Mouse (Mus musculus): Measurements from ENCODE around the gene Atp6v0d1.

Gene Atp6v0d1

DNA sequence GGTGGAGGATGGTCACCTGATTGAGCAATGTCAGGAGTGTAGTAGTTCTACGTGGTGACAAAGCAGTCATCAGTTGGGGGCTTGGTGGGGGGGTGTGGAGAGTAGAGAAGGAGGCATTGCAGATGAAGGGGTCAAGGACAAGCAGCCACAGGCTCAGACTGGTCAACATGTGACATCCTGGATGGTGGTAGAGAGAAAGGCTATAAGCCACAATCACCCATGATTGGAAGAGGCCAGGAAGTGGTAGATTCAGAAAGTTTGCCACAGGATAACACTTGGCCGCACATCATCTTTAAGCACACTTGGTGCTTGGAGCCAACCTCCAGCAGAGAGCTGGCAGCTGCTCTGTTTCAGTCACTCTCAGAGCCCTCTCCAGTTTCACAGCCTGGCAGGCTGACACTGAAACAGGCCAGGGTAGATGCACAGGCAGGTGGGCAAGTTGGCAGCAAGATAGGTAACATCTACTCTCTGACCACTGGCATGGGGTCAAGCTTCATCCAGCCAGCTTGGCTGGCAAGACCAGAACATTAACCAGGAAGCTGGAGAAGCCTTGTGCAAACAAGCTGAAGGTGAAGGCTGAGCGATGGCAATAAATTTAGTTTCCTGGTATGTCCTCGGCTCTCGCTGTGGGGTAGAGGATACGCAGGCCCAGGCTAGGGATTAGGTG lies 28.7 kb downstream of the Atp6v0d1 start:
- DNase-seq (ENCODE audit: low spot score) = no peak

DNA sequence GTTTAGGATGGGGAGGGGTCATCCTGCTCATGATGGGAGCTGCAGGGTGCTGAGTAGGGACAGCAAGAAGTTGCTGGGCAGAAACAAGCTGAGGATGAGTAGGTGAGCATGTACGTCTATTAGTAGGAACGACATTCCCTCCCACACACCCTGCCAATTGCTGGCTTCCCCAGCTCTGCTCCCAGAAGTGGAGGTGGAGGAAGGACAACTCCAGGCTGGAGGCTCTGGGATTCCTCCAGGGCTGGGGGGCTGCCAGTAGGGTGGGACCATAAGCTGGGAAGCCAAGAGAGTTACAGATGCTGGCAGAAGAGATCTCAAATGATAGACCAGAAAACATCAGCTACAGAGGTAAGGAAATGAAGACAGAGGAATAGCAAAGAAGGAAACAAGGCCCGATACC lies 29.3 kb downstream of the Atp6v0d1 start:
- no peak for DNase-seq (ENCODE audit: low spot score)

DNA sequence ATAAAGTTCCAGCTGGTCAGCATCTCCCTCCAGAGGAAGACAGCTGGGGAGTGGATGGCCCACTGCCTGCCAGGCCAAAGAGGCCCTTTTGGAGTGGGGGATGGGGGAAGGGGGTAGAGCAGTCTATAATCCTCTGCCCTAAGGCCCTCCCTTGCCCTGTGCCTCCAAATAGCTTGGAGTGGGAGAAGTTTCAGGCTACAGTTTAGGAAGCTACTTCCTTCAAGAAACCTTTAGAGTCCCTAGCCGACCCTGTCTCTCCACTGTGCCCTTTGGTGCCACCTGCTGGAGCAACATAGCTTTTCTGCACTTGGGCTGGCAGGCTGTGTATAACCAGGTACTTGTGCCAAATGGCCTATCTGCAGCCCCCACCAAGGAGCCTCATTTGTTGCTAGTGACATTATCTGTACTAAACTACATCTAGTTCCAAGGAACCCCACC lies 31.9 kb downstream of the Atp6v0d1 start:
- DNase-seq (ENCODE audit: low spot score) = no peak

GRCm38 (mm10) chr8:105533439-105533838 lies 32.4 kb downstream of the Atp6v0d1 start:
- no peak for DNase-seq (ENCODE audit: low spot score)

DNA sequence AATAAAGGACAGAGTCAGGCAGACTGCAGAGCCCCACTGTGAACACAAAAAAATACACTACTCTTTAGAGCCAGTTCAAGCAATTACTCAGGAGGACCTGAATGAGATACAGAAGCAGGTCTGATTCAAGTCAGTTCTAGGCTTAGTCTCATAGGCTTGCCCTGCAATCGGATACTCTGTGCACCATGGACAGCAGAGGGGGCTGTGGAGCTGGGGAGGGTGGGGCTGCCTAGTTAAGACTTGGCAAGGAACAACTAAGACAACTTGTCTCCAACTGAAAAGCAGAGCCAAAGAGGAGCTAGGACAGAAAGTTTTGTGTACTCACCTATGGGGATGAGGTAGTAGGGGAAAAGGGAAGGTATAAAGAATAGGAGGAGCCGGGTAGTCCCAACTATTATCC lies 34.1 kb downstream of the Atp6v0d1 start:
- DNase-seq (ENCODE audit: low spot score) = no peak

GRCm38 (mm10) chr8:105529271-105529670 lies 36.6 kb downstream of the Atp6v0d1 start:
- DNase-seq (ENCODE audit: low spot score) = no peak

DNA sequence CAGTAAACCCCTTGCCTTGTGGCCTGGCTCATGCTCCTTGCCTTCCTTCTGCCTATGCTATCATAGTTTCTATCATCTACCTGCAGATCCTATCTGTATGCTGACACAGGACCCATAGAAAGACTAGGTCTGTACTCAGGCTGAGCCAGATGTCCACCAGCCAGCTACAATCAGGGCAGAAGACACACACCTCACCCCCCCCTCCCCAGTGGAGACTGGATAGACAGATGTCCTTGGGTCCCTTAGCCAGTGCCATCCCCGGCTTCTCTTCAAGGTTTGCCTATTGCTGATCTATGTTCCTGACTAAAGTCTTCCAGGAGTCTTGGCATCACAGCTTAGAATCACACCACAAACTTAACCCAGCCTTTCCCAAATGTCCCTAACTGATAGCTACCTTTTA lies 37.6 kb downstream of the Atp6v0d1 start:
- no peak for DNase-seq (ENCODE audit: low spot score)

DNA sequence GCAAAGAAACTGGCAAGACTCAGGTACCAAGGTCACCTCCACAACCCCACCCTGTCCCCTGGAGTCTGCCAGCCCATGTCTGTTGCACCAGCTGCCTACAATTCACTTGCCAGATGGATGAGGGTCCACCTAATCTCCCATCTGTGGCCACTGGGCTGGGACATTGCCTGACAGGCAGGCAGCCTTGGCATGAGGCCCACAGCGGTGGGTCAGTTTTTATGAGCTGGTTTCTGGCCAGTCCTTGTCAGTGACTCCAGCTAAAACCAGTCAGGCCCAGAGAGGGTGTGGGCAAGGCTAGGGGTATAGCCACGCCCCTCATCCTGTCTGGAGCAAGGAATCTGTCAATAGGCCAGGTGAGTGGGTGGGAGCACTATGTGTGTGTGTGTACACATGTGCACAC lies 38.7 kb downstream of the Atp6v0d1 start:
- no peak for DNase-seq (ENCODE audit: low spot score)

GRCm38 (mm10) chr8:105522890-105523289 lies 43.0 kb downstream of the Atp6v0d1 start:
- DNase-seq (ENCODE audit: low spot score) = no peak

GRCm38 (mm10) chr8:105521995-105522769 lies 43.7 kb downstream of the Atp6v0d1 start:
- DNase-seq (ENCODE audit: low spot score) = no peak

DNA sequence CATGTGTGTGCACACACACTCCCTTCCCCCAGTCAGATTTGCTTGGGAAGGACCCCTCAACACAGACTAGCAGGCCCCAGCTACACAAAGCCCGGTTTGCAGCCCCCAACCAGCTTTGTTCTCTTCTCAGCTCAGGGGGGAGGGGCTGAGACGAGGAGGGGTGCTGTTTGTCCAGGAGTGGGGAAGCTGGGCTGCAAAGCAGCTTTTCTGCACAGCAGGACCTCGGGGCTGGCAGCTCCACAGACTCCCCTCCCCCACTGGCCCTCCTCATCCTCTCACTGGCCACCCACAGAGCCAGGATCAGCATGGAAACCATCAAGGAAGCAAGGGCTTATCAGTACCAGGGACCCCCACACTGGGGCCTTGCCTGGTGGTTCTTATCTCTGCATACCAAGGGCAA lies 44.8 kb downstream of the Atp6v0d1 start:
- no peak for DNase-seq (ENCODE audit: low spot score)

DNA sequence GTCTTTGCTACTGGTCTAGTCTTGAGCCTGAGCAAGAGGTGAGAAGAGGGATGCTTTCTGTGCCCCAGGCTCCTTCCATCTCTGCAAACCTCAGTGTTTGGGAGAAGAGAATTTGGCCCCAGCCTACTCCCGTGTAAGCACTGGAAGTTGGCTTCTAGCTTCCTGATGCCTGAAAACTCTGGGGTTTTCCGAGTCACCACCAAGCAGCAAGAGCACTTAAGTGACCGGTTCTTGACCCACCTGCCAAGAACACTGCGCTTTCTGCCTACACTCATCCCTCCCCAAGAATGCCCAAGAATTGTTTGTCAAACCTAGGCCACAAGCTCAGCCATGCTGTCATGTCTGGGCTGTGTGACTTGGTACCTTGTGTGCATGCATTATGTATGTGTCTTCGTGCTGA lies 45.3 kb downstream of the Atp6v0d1 start:
- DNase-seq (ENCODE audit: low spot score) = no peak

- no peak for DNase-seq (ENCODE audit: low spot score)
Measured at GRCm38 (mm10) chr8:105519591-105519990, 46.3 kb downstream of the Atp6v0d1 start.

DNA sequence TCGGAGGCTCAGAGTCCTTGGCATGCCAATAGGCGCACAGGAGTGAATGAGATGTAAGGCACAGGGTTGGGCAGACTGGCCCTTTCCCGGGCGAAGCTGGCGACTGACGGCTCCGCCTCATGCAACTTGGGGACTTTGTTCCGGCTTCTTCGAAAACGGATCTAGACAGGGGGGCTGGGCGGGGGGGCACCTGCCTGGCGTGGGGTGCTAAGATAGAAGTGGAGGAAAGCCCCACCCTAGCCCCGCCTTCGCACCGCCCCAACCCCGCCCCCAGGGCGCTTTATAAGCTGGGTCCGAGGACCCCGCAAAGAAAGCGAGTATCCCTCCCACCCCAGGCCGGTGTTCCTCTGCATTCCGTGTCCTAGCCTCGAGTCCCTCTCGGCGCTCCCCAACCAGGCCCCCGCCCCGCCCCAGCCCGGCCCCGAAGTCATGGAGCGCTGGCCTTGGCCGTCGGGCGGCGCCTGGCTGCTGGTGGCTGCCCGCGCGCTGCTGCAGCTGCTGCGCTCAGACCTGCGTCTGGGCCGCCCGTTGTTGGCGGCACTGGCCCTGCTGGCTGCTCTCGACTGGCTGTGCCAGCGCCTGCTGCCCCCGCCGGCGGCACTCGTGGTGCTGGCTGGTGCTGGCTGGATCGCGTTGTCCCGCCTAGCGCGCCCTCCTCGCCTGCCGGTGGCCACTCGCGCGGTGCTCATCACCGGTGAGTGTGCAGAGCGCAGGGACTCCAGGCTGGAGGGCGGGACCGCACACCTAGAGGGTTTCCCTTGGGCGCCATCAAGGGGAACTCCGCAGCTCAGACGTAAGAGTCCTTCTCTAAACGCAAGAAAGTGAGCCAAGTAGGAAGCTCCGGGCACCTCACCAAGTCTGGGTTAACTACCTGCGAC lies 47.2 kb downstream of the Atp6v0d1 start, which contains the start of gene Hsd11b2:
Hsd11b2 (plus strand) TSS at position 320 of the 878 bp plus-strand sequence.
- no peak for DNase-seq (ENCODE audit: low spot score)

- no peak for DNase-seq (ENCODE audit: low spot score)
Measured at GRCm38 (mm10) chr8:105517346-105517745, 48.5 kb downstream of the Atp6v0d1 start.

DNA sequence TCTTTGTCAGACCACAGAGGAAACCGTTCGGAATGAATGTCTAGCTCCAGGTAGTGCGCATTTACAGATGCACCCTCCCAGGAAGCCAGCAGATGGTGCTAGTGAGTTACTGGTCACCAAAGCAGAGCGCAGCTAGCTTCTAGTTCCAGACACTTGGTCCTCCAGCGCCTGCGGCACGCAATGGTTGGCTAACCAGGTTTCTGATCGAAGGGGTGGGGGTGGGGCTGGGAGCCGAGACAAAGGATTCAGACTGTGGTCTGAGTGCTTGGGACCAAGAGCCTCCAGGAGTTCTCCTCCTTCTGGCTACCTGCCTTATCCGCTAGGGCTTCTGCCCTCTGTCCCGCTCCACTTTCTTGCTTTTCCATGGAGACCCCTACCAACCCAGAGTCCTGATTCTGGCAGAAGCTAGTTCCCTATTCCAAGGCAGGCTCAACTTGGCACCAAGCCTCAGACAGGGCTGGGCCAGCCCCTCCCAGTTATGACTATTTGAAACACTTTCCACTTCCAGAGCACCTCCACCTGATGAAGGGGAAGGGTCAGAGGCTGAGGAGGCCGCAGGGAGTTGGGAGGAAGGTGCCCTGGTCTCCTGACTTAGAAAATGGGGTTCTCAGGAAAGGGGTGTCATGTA lies 49.7 kb downstream of the Atp6v0d1 start:
- no peak for DNase-seq (ENCODE audit: low spot score)

GRCm38 (mm10) chr8:105514656-105515055 lies 51.2 kb downstream of the Atp6v0d1 start:
- DNase-seq (ENCODE audit: low spot score) = no peak

- no peak for DNase-seq (ENCODE audit: low spot score)
Measured at GRCm38 (mm10) chr8:105514194-105514593, 51.7 kb downstream of the Atp6v0d1 start.

DNA sequence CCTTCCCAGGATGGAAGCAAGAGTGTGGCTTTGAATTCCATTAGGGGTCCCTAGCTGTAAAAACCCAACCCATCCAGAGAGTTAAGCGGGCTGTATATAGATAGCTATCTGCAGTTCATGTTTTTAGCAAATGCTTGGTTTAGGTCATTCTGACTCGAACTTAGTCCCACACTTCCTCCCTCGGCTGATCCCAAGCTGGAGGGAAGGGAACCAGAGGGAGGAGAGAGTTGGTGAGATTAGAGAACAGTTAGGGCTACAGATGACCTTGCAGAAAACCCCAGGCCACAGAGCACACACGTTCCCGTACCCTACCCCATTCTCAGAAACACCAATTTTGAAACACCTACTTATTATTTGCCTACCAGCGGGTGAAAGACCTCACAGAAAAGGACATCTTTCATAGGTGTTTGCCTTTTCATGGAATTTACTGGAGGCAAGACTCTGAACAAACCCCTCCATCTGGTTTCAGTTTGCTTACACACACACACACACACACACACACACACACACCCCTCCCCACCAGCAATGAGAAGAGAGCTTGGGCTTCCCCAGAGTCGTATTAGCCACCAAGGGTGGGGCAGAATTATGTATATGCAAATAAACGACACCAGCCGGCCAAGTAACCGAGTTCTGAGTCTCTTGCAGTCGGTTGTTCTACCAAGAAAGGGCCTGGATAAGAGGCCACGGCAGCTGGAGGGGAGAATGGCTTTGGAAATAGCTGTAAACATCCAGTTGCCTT lies 55.7 kb downstream of the Atp6v0d1 start:
- DNase-seq (ENCODE audit: low spot score) = no peak

DNA sequence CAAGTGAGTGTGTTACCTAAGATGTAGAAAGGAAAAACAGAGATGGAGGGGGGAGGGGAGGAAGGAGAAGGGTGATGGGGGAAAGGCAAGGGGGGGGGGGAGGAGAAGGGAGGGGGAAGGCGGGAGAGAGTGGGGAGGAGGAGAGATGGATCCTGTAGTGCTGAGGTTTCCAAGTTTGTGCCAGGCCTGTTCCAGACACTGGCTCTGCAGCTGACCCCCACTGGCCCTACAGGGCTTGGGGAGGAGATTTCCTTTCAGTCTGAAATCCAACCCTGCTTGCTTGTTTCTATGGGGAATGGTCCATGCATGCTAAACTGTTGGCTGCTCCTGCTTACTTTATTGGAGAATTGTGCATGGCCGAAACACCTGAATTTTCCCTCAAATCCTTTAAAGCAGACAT lies 57.1 kb downstream of the Atp6v0d1 start:
- no peak for DNase-seq (ENCODE audit: low spot score)

DNA sequence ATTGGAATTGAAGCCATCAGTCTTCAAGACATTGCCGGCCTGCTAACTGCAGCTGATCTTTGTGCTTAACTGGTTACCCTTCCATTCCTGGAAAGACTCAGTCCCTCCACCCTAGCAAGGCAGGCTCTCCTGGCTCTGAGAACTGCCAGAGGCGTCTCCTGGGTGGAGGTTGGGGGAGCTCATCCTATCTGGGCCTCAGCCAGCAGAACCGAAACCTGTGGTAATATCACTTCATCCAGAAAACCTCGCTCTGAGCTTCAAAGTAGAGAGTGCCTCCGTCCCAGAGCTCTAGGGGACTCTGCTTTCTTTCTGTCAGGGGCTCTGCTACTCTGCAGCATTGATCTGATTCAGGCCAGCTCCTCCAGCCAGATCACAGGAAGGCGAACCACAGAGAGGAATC lies 58.9 kb downstream of the Atp6v0d1 start:
- no peak for DNase-seq (ENCODE audit: low spot score)

All from urinary bladder, postnatal 10 days (tissue).